Comparison of ENCODE assay signal across 15 mouse cellular contexts in the genomic region with DNA sequence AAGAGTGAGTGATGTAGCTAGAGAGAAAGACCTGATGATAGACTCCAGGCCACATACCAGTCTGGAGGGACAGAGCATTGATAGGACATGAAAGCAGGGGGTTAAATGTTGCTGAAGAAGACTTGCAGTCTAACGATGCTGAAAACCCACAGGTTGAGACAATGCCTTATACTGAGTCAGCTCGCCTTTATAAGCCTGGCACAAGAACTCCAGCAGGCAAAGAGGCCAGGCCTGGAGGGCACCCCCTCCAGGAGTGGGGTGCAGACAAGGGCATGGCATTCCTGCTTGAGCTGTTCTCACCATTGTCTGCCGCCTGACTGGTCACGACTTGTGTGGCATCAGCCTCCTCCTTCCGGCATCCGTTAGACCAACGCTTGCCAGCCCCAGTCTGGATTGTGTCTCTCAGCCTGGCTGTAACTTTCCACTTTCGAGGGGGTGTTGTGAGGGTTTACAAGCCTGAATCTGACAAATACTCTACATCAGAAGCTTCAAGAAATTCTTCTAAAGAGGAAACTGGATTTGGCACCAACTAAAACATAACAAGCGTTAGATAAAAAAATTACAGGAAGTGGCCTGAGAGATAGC. TPM values are rescaled to one million over a fixed set of nuclear protein-coding genes. Genes with fewer than 3 reads are reported as not detected.
A peak's percentile ranks its signal among the peaks of the same experiment; 100 is the strongest.
DNase-seq lines count a peak whose midpoint lies in the region; ATAC-seq and TF ChIP-seq lines count a peak whose summit lies in the region.
"Had no signal": no experiment of that assay in that cellular context is flagged by ENCODE, and none has a peak within 500 bp of the region (broad histone marks: within the 10 kb centered on the region; RNA-seq: fewer than 3 reads in every experiment).

No protein-coding gene starts in this region.

- no peak for ATAC-seq in kidney, embryonic 16.5 days (ENCODE audit: low FRiP score, low TSS enrichment)
- ATAC-seq in stomach, postnatal 0 days (ENCODE audit: low FRiP score, low TSS enrichment) = no peak
- ATAC-seq: forebrain, embryonic 15.5 days; hindbrain, embryonic 16.5 days; midbrain, embryonic 13.5 days had no signal

- H3K36me3 ChIP-seq in kidney, embryonic 16.5 days (ENCODE audit: insufficient read depth, low read length) = no peaks in the 10 kb centered on the region
- no peaks in the 10 kb centered on the region for H3K36me3 ChIP-seq in stomach, postnatal 0 days (ENCODE audit: control insufficient read depth, insufficient read depth, low read length)
- H3K36me3 ChIP-seq: forebrain, embryonic 15.5 days; midbrain, embryonic 13.5 days had no signal

- no peak overlapping the region for H3K4me3 ChIP-seq in gastrocnemius, adult 2 months
- H3K4me3 ChIP-seq in kidney, embryonic 16.5 days (ENCODE audit: low read length) = no peak overlapping the region
- no peak overlapping the region for H3K4me3 ChIP-seq in stomach, postnatal 0 days (ENCODE audit: low read depth, low read length)
- H3K4me3 ChIP-seq in layer of hippocampus, adult 2 months = no peak overlapping the region
- H3K4me3 ChIP-seq: forebrain, embryonic 15.5 days; midbrain, embryonic 13.5 days had no signal

- H3K9ac ChIP-seq in kidney, embryonic 16.5 days (replicated peaks; ENCODE audit: low read length) = no peak overlapping the region
- H3K9ac ChIP-seq in stomach, postnatal 0 days (ENCODE audit: low read length) = no peak overlapping the region
- H3K9ac ChIP-seq: forebrain, embryonic 15.5 days; midbrain, embryonic 13.5 days had no signal

- intact Hi-C loops in gastrocnemius, adult 2 months (cut with DNase I) = no loop called here

- no peak overlapping the region for H3K4me2 ChIP-seq in kidney, embryonic 16.5 days (replicated peaks; ENCODE audit: low read depth, low read length)
- H3K4me2 ChIP-seq in stomach, postnatal 0 days (replicated peaks; ENCODE audit: low read depth) = no peak overlapping the region
- H3K4me2 ChIP-seq: forebrain, embryonic 15.5 days; midbrain, embryonic 13.5 days had no signal

- no peak for DNase-seq in gastrocnemius, adult 2 months
- no peak for DNase-seq in gastrocnemius, postnatal 25 days
- peak; percentile 54 for DNase-seq in kidney, adult 11 months
- peak; percentile 44 for DNase-seq in right cerebral cortex, adult 18-20 months
- DNase-seq in right cerebral cortex, postnatal 4 days = no peak
- DNase-seq in stomach, postnatal 0 days (ENCODE audit: low spot score) = no peak
- no peak for DNase-seq in layer of hippocampus, adult 2 months (ENCODE audit: low spot score in 2 of 2)
- DNase-seq: cerebellum, adult 18-20 months; gastrocnemius, postnatal 10 days; thymus, postnatal 36 days had no signal

- peak overlapping the region; percentile 20; the same call in 1 of the 2 replicates for H3K27ac ChIP-seq in gastrocnemius, adult 2 months
- H3K27ac ChIP-seq in kidney, embryonic 16.5 days (ENCODE audit: low read length) = no peak overlapping the region
- H3K27ac ChIP-seq in stomach, postnatal 0 days (replicated peaks) = no peak overlapping the region
- H3K27ac ChIP-seq in layer of hippocampus, adult 2 months = no peak overlapping the region
- H3K27ac ChIP-seq: forebrain, embryonic 15.5 days; macrophage; midbrain, embryonic 13.5 days had no signal

- WGBS in kidney, embryonic 16.5 days = 70% methylated on average over 9 of the region's 9 CpGs
- WGBS in stomach, postnatal 0 days = 57% methylated on average over 9 of the region's 9 CpGs

- H3K9me3 ChIP-seq in kidney, embryonic 16.5 days (ENCODE audit: low read length) = no peaks in the 10 kb centered on the region
- no peaks in the 10 kb centered on the region for H3K9me3 ChIP-seq in stomach, postnatal 0 days (ENCODE audit: control insufficient read depth, low read length)
- H3K9me3 ChIP-seq: forebrain, embryonic 15.5 days; midbrain, embryonic 13.5 days had no signal

- no peaks in the 10 kb centered on the region for H3K4me1 ChIP-seq in kidney, embryonic 16.5 days (ENCODE audit: insufficient read depth, low read length)
- 0 out of 2 replicates have a peak, but pooled peaks cover 4% of the 10 kb centered on the region for H3K4me1 ChIP-seq in stomach, postnatal 0 days (replicated peaks; ENCODE audit: control insufficient read depth, insufficient read depth)
- H3K4me1 ChIP-seq: forebrain, embryonic 15.5 days had no signal

- peak; percentile 49 for TF ChIP-seq EP300 in stomach, postnatal 0 days (optimal IDR thresholded peaks at IDR 0.05)

- TF ChIP-seq CTCF in gastrocnemius, adult 2 months (IDR thresholded peaks at IDR 0.05) = no peak
- no peak for TF ChIP-seq CTCF in stomach, postnatal 0 days (IDR thresholded peaks at IDR 0.05; ENCODE audit: low read depth)
- no peak for TF ChIP-seq CTCF in layer of hippocampus, adult 2 months (conservative IDR thresholded peaks at IDR 0.05)

- H3K27me3 ChIP-seq in kidney, embryonic 16.5 days (ENCODE audit: insufficient read depth, low read length) = no peaks in the 10 kb centered on the region
- H3K27me3 ChIP-seq in stomach, postnatal 0 days (ENCODE audit: control insufficient read depth, insufficient read depth, low read length) = no peaks in the 10 kb centered on the region
- H3K27me3 ChIP-seq: forebrain, embryonic 15.5 days; midbrain, embryonic 13.5 days had no signal

RNA-seq across cellular contexts. Expression of a gene that starts 48.7 kb away (rescaled TPM):
- 10 to 100 TPM; 31.2 to 31.4 TPM for total RNA-seq in gastrocnemius, adult 2 months (2021)
- 10 to 100 TPM; 36.9 to 43.7 TPM for total RNA-seq in gastrocnemius, postnatal 25 days (2021)
- 178 and 186 TPM in 2 replicates for polyA plus RNA-seq in kidney, embryonic 16.5 days (2015; fragmentation: Nextera tagmentation; extraction: Ambion mirVana)
- 143 TPM in 2 replicates for polyA plus RNA-seq in stomach, postnatal 0 days (2015; fragmentation: Nextera tagmentation; extraction: Ambion mirVana)
- 10 to 100 TPM; 72.4 to 88.6 TPM for total RNA-seq in layer of hippocampus, adult 2 months (2021)

Comparison
In these comparisons a context has a peak if more than half of its experiments do, and no peak if none do; other contexts are left out.
1. DNase-seq: peak in kidney, adult 11 months (single experiment) and right cerebral cortex, adult 18-20 months (single experiment); none in gastrocnemius, adult 2 months (single experiment), gastrocnemius, postnatal 25 days (single experiment), right cerebral cortex, postnatal 4 days (single experiment), stomach, postnatal 0 days (single experiment) and layer of hippocampus, adult 2 months (0 of 2).